Mouse (Mus musculus) retina, postnatal 7 days (tissue): ENCODE data around the gene Dexi.

Experiments used
- DNase-seq: peaks from one replicate; pipeline ENCODE4 v3.0.0-alpha.2; 2012; ENCODE audit warnings: low read depth, low spot score

Dexi gene

GRCm38 (mm10) chr16:10454583-10454974, 88.3 kb downstream of the Dexi start:
- DNase-seq: no peak

GRCm38 (mm10) chr16:10453872-10454582, 88.8 kb downstream of the Dexi start:
- no peak for DNase-seq
